Mouse (Mus musculus) heart, adult 2 months (tissue): Measurements from ENCODE around the gene Lce1h.

Source experiments
- CTCF ChIP-seq: fragments of 200-600 bp; IDR thresholded peaks from 2 replicates; pipeline ENCODE4 v1.8.1; 2022; ENCODE audit warnings: antibody characterized with exemption, mild to moderate bottlenecking, moderate library complexity
- EP300 ChIP-seq: fragments of 200-500 bp; IDR thresholded peaks from 2 replicates; pipeline ENCODE4 v1.6.1; 2011; ENCODE audit warnings: low read depth, low read length, control low read depth; ENCODE audit not compliant: insufficient read depth
- POLR2A ChIP-seq: fragments of 200-500 bp; IDR thresholded peaks from 2 replicates; pipeline ENCODE4 v1.6.1; 2011; ENCODE audit warnings: mild to moderate bottlenecking, low read depth, low read length, control low read depth; ENCODE audit not compliant: insufficient read depth

GRCm38 (mm10) chr3:92778799-92779198 is 13.9 kb upstream of the Lce1h start, which contains the start of gene Lce1i:
- TF ChIP-seq EP300 (no peak), POLR2A (no peak), CTCF (no peak)
